Mouse (Mus musculus): ENCODE results near the gene Mical2. TPM values are rescaled to one million over a fixed set of nuclear protein-coding genes. Genes with fewer than 3 reads are reported as not detected.

The Mical2 gene
- total RNA-seq, 2 experiments from 2014 or later: 645 to 717 TPM

- no peak for DNase-seq (ENCODE audit: extremely low spot score in 1 of 2, low spot score in 1 of 2)
Measured at GRCm38 (mm10) chr7:112444152-112444984, 218.7 kb downstream of the Mical2 start.

- DNase-seq (ENCODE audit: extremely low spot score in 1 of 2, low spot score in 1 of 2): no peak
Measured at GRCm38 (mm10) chr7:112444985-112445367, 219.3 kb downstream of the Mical2 start.

- no peak for DNase-seq (ENCODE audit: extremely low spot score in 1 of 2, low spot score in 1 of 2)
Measured at GRCm38 (mm10) chr7:112446498-112446897, 220.8 kb downstream of the Mical2 start.

GRCm38 (mm10) chr7:112449954-112450700, 224.5 kb downstream of the Mical2 start:
- DNase-seq (ENCODE audit: extremely low spot score in 1 of 2, low spot score in 1 of 2): no peak

- DNase-seq (ENCODE audit: extremely low spot score in 1 of 2, low spot score in 1 of 2): no peak
Measured at GRCm38 (mm10) chr7:112452471-112452870, 226.8 kb downstream of the Mical2 start.

GRCm38 (mm10) chr7:112453805-112454214, 228.2 kb downstream of the Mical2 start:
- no peak for DNase-seq (ENCODE audit: extremely low spot score in 1 of 2, low spot score in 1 of 2)

GRCm38 (mm10) chr7:112454380-112454779, 228.7 kb downstream of the Mical2 start:
- DNase-seq (ENCODE audit: extremely low spot score in 1 of 2, low spot score in 1 of 2): no peak

- no peak for DNase-seq (ENCODE audit: extremely low spot score in 1 of 2, low spot score in 1 of 2)
Measured at GRCm38 (mm10) chr7:112454951-112455350, 229.3 kb downstream of the Mical2 start.

GRCm38 (mm10) chr7:112455566-112456110, 230.0 kb downstream of the Mical2 start:
- DNase-seq (ENCODE audit: extremely low spot score in 1 of 2, low spot score in 1 of 2): no peak

- no peak for DNase-seq (ENCODE audit: extremely low spot score in 1 of 2, low spot score in 1 of 2)
Measured at GRCm38 (mm10) chr7:112457373-112457772, 231.7 kb downstream of the Mical2 start.

GRCm38 (mm10) chr7:112457920-112458319, 232.3 kb downstream of the Mical2 start:
- DNase-seq (ENCODE audit: extremely low spot score in 1 of 2, low spot score in 1 of 2): no peak

GRCm38 (mm10) chr7:112458440-112458839, 232.8 kb downstream of the Mical2 start:
- no peak for DNase-seq (ENCODE audit: extremely low spot score in 1 of 2, low spot score in 1 of 2)

Other genes with a start within 250 kb of the Mical2 start
- 10 to 100 TPM; 63.4 to 67.6 TPM for gene Usp47, start 202.4 kb upstream of the Mical2 start, total RNA-seq (2021)
- gene Dkk3, start 66.8 kb upstream of the Mical2 start, total RNA-seq (2021): 100 to 1,000 TPM; 218 to 244 TPM
- gene Parva, start 201.6 kb downstream of the Mical2 start, total RNA-seq (2021): 10 to 100 TPM; 47.7 to 49.8 TPM

Data from layer of hippocampus, postnatal 25 days (tissue).